Mouse (Mus musculus) kidney, embryonic 16.5 days (tissue): Measurements from ENCODE around the gene Bco2. TPM values are rescaled to one million over a fixed set of nuclear protein-coding genes. Genes with fewer than 3 reads are reported as not detected.

Experiments used
- ATAC-seq: fragments of 200-750 bp; cut with Nextera tagmentation; 2 replicates; pipeline ENCODE4 v1.8.0; 2017; ENCODE audit warnings: moderate TSS enrichment; ENCODE audit not compliant: low FRiP score, low TSS enrichment
- H3K27ac ChIP-seq: fragments of 300-500 bp; sonication (generic); 2 replicates; pipeline ENCODE4 v1.5.1; 2014; ENCODE audit warnings: low read length
- H3K27me3 ChIP-seq: fragments of 300-500 bp; sonication (generic); 2 replicates; pipeline ENCODE4 v1.6.1; 2014; ENCODE audit warnings: low read length, control low read depth, mixed read lengths; ENCODE audit not compliant: insufficient read depth
- H3K36me3 ChIP-seq: fragments of 300-500 bp; sonication (generic); 2 replicates; pipeline ENCODE4 v1.6.1; 2014; ENCODE audit warnings: low read length, control low read depth, mixed read lengths; ENCODE audit not compliant: insufficient read depth
- H3K4me1 ChIP-seq: fragments of 300-500 bp; sonication (generic); 2 replicates; pipeline ENCODE4 v1.6.1; 2014; ENCODE audit warnings: low read length, control low read depth, mixed read lengths; ENCODE audit not compliant: insufficient read depth
- H3K4me2 ChIP-seq: fragments of 300-500 bp; sonication (generic); replicated peaks from 2 replicates; pipeline ENCODE4 v1.6.1; 2014; ENCODE audit warnings: low read depth, low read length
- H3K4me3 ChIP-seq: fragments of 300-500 bp; sonication (generic); 2 replicates; pipeline ENCODE4 v1.5.1; 2014; ENCODE audit warnings: mild to moderate bottlenecking, low read length
- H3K9ac ChIP-seq: fragments of 300-500 bp; sonication (generic); replicated peaks from 2 replicates; pipeline ENCODE4 v1.6.1; 2014; ENCODE audit warnings: low read length
- H3K9me3 ChIP-seq: fragments of 300-500 bp; sonication (generic); 2 replicates; pipeline ENCODE4 v1.6.1; 2016; ENCODE audit warnings: low read length, control low read depth
- WGBS: fragments of 180-500 bp; shearing (Covaris S2); extraction: QIAGEN DNeasy Blood & Tissue Kit; methylation state at CpG from one replicate; pipeline ENCODE4 v1.1.7; 2014; 5-methylcytosine and 5-hydroxymethylcytosine counted together
- polyA plus RNA-seq: library from polyadenylated mRNA; unstranded; fragments of >200 nt; fragmentation: Nextera tagmentation; extraction: Ambion mirVana; gene quantifications from 2 replicates; pipeline ENCODE4 v1.2.1, GENCODE M21; 2015

Bco2 gene
- polyA plus RNA-seq, 1 experiment from 2014 or later = 0.24 TPM

DNA sequence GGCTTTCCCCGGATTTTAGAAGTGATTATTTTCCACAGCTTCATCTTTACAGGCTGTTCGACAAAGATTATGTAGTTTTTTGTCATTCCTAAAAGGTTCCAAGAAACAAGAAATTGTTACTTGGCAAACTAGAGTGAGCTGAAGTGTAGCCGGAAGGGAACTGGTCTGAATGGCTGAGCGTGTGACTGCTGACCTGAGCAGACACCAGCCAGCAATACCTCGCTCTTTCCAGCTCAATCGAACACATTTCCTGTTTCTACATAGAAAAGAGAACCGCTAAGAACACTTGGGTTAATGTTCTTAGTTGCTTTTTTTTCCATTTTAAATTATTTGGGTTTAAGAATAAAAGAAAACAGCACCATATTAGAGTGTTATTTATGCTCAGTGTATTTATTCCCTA is 14.8 kb downstream of the Bco2 start:
- no peaks in the 10 kb centered on the region for H3K27me3 ChIP-seq
- no peak overlapping the region for H3K9ac ChIP-seq
- no peaks in the 10 kb centered on the region for H3K36me3 ChIP-seq
- no peak overlapping the region for H3K27ac ChIP-seq
- WGBS = 64% methylated on average over 7 of the region's 7 CpGs
- no peak overlapping the region for H3K4me3 ChIP-seq
- H3K9me3 ChIP-seq = no peaks in the 10 kb centered on the region
- H3K4me1 ChIP-seq = no peaks in the 10 kb centered on the region
- H3K4me2 ChIP-seq = no peak overlapping the region
- ATAC-seq = no peak

DNA sequence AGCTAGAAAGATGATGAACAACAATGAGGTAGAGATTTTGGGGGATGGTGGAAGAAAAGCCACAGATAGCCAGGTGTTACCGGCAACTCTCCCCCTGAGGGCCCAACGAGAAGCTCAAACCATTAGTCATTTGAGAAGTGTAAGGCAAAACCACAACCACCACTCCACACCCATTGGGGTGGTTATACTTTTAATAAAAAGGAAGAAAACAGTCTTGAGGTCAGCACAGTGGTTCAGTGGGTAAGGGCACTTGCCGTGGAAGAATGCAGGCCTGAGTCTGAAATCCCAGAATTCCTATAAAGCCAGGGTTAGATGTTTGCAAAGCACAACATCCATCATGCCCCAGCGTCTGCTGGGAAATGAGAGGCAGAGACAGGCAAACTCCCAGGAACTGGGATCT is 17.7 kb downstream of the Bco2 start:
- WGBS = 54% methylated on average over 4 of the region's 4 CpGs

DNA sequence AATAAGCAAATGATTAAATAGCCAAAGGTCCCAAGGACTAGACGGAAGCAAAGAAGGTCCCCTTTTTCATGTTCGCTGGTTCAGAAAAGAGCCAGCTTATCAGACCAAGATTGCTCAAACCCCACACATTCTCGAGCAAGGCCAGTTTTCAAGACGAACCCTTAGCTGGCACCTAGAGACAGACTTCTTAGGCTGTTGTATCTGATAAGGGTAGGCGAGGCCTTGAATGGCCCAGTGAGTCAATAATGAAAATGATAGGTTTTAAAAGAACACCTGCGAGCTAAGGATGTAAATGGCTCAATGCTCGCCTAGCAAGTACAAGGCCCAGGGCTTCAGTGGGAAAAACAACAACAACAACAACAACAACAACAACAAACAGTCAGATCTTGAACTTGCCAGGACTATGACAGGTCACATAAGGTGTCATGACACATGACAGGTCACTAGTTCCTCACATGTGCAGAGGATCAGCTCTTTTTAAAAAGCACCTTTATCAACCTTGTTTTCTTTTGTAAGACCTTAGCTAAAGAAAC is 18.3 kb downstream of the Bco2 start:
- H3K4me3 ChIP-seq = no peak overlapping the region
- no peaks in the 10 kb centered on the region for H3K36me3 ChIP-seq
- no peak overlapping the region for H3K27ac ChIP-seq
- no peaks in the 10 kb centered on the region for H3K9me3 ChIP-seq
- H3K9ac ChIP-seq = no peak overlapping the region
- whole genome bisulfite sequencing = 80% methylated on average over 7 of the region's 7 CpGs
- no peak for ATAC-seq
- no peaks in the 10 kb centered on the region for H3K4me1 ChIP-seq
- H3K27me3 ChIP-seq = no peaks in the 10 kb centered on the region
- H3K4me2 ChIP-seq = no peak overlapping the region

More for the DNA sequence above, 17.7 kb downstream of the Bco2 start:
- Histone ChIP-seq H3K36me3 (no peaks in the 10 kb centered on the region), H3K27ac (no peak overlapping the region), H3K4me2 (no peak overlapping the region), H3K9ac (no peak overlapping the region), H3K27me3 (no peaks in the 10 kb centered on the region), H3K4me3 (no peak overlapping the region), H3K4me1 (no peaks in the 10 kb centered on the region), H3K9me3 (no peaks in the 10 kb centered on the region)
- no peak for ATAC-seq

DNA sequence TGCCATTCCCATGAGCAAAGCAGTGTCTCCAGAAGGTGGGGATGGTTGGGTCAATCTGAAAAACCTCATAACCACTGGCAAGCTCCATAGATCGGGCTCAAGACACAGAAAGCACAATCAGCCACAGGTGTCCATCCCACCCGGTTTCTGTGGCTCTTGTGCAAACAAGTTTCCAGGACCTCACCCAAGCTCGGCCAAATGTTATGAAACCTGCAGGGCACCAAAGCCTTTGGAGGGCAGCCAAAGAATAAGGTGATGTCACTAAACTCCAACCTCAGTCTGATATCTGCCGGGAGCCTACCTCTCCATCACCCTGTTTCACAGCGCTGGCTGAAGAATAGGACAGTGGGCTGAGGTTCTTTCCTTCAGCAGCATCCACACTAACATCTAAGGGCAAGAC is 19.1 kb downstream of the Bco2 start:
- no peaks in the 10 kb centered on the region for H3K9me3 ChIP-seq
- H3K27me3 ChIP-seq = no peaks in the 10 kb centered on the region
- H3K9ac ChIP-seq = no peak overlapping the region
- no peak overlapping the region for H3K4me3 ChIP-seq
- ATAC-seq = no peak
- 74% methylated on average over 5 of the region's 5 CpGs for WGBS
- no peaks in the 10 kb centered on the region for H3K4me1 ChIP-seq
- no peak overlapping the region for H3K27ac ChIP-seq
- no peaks in the 10 kb centered on the region for H3K36me3 ChIP-seq
- H3K4me2 ChIP-seq = no peak overlapping the region

DNA sequence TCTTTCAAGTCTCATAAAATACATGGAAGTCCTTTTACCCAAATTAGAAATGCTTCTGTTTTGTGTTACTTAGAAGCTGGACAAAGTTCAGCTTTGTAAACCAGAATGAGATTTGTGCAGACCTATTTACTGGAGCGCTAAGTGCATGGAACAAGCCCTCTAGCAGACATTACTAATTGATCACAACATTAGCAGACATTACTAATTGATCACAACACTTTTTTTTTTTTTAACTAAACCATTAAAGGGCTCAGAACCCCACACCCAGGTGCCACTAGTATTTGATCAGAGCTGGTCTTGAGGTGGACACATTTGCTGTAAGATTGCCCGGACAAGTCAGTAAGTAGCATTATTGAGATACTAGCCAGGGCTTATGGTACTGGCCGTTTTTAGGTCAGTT is 21.2 kb downstream of the Bco2 start:
- H3K4me1 ChIP-seq = no peaks in the 10 kb centered on the region
- no peak overlapping the region for H3K27ac ChIP-seq
- H3K9ac ChIP-seq = no peak overlapping the region
- no peak overlapping the region for H3K4me2 ChIP-seq
- H3K27me3 ChIP-seq = no peaks in the 10 kb centered on the region
- no peaks in the 10 kb centered on the region for H3K36me3 ChIP-seq
- no peaks in the 10 kb centered on the region for H3K9me3 ChIP-seq
- 77% methylated on average over 3 of the region's 3 CpGs for WGBS
- no peak for ATAC-seq
- H3K4me3 ChIP-seq = no peak overlapping the region

DNA sequence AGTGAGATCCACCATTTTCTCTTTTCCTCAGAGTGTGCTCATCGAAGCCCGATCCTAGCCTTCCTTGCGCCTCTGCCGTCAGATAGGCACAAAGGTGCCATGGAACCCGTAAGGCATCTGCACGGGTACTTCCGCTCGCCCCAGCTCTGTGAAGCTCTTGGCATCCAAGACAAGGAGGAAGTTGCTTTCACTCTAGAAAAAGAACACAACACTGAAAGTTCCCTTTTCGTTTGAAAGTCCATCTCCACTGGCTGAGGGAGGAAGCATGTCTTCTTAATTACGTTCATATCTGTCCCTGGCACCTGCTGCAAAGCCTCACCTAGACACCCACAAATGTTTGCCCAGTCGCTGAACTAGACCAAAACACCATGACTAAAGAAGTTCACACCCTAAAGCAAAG is 21.7 kb downstream of the Bco2 start:
- Histone ChIP-seq H3K4me1 (no peaks in the 10 kb centered on the region), H3K27ac (no peak overlapping the region), H3K36me3 (no peaks in the 10 kb centered on the region), H3K4me2 (no peak overlapping the region), H3K27me3 (no peaks in the 10 kb centered on the region), H3K4me3 (no peak overlapping the region), H3K9ac (no peak overlapping the region), H3K9me3 (no peaks in the 10 kb centered on the region)
- WGBS = 80% methylated on average over 11 of the region's 11 CpGs
- no peak for ATAC-seq

DNA sequence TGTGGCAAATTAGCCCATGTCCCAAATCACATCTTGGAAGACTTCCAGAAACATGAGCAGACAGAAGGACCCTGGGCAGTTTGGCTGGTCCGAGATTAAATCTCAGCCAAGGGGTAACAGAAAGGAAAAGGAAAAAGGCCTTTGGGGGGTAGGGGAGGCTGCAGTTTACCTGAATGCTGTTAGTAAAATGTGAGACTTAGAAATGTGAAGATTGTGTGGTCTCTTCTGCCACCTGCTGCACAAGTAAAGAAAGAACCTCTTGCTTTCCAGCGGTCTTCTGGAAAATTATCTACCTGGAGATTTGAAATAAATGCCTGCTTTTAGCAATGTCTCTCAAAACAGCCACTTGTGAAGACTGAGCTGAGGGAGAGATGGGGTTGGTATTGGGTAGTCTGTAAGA is 24.1 kb downstream of the Bco2 start:
- no peaks in the 10 kb centered on the region for H3K9me3 ChIP-seq
- H3K4me1 ChIP-seq = peaks cover 16% of the 10 kb centered on the region
- no peaks in the 10 kb centered on the region for H3K27me3 ChIP-seq
- H3K9ac ChIP-seq = 0 out of 2 replicates have a peak overlapping the region, but pooled peaks have one; percentile 8
- no peak overlapping the region for H3K4me3 ChIP-seq
- H3K27ac ChIP-seq = no peak overlapping the region
- no peak for ATAC-seq
- no peaks in the 10 kb centered on the region for H3K36me3 ChIP-seq
- 25% methylated on average over 2 of the region's 2 CpGs for WGBS
- H3K4me2 ChIP-seq = no peak overlapping the region

DNA sequence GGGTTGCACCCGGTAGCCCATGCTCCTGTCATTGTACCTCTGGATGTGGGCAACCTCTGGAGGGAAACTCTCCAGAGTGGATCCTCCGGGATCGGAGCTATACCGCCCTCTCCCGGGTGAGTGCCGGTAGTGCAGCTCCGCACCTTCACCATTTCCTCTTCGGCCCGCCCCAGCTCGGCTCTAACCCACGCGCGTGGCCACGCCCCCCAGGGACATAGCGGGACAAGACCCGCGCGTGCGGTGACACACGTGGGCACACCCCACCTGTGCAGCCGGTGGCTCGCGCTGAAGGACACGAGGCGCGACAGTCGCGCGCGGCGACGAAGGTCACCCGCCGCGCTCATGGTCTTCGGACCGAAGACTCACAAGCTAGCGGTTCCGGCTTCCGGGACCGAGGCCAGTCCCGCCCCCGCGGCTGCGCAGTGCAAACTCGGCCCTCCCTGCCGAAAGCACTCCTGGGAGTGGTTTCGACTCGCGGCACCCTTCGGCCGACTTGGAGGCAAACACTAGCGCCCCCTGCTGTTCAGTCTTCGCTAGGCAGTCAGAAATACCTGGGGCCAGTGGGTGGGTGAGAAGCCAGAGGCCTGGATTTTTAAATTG is 26.6 kb downstream of the Bco2 start, which contains the start of gene Pts:
Pts (minus strand) TSS at position 432 of the 600 bp plus-strand sequence.
- H3K4me2 ChIP-seq = peak within 1 kb of the TSS; percentile 63
- peak; percentile 99 for ATAC-seq
- peaks cover 16% of the 10 kb centered on the region for H3K4me1 ChIP-seq
- peak within 1 kb of the TSS; percentile 76 for H3K9ac ChIP-seq
- no peaks in the 10 kb centered on the region for H3K9me3 ChIP-seq
- peaks cover 3% of the 10 kb centered on the region; the same call in 1 of the 2 replicates for H3K36me3 ChIP-seq
- no peaks in the 10 kb centered on the region for H3K27me3 ChIP-seq
- H3K27ac ChIP-seq = peak within 1 kb of the TSS; percentile 63; the same call in 1 of the 2 replicates
- WGBS = under 1% methylated on average over 54 of the region's 54 CpGs
- peak within 1 kb of the TSS; percentile 77 for H3K4me3 ChIP-seq

DNA sequence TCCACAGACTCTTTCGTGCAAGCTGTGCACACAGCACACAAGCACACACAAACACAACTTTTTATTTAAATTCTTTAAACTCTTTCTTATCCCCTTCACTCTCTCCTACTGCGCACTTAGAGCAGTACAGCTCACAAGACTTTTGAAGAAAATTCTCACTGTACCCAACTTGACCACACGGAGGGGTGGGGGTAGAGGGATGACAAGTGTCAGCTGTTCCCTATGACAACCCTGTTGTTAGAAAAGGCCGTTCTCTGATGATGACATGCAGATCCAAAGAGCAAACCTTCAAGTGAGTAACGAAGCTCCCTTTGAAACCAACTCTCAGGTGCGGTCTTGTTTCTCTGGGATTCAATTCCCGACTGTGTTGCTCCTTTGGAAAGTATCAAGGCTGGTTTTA is 27.1 kb downstream of the Bco2 start:
- Histone ChIP-seq H3K27ac (no peak overlapping the region), H3K4me1 (peaks cover 16% of the 10 kb centered on the region), H3K9me3 (no peaks in the 10 kb centered on the region), H3K4me3 (peak overlapping the region; percentile 77), H3K27me3 (no peaks in the 10 kb centered on the region), H3K36me3 (peaks cover 3% of the 10 kb centered on the region; the same call in 1 of the 2 replicates), H3K4me2 (peak overlapping the region; percentile 63), H3K9ac (peak overlapping the region; percentile 76)
- no peak; the same call in 1 of the 2 replicates for ATAC-seq
- 40% methylated on average over 7 of the region's 7 CpGs for WGBS

DNA sequence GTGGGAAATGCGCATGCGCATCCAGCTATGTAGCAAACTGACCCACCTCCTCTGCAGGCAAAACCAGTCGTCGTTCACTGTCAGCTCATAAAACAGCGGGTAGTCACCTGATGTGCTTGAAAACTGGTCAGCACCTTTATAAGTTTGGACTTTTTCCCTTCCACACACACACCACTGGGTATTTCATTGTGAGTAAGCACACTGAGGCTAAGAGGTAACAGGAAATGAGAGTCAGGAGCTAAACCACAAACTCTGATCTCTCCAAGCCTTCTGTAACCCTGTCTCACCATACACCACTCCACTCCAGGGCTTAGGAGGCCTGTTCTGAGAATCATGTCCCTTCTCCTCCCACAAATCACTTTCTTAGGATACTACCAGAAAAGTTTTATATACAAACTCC is 29.4 kb downstream of the Bco2 start:
- Histone ChIP-seq H3K36me3 (peaks cover 3% of the 10 kb centered on the region; the same call in 1 of the 2 replicates), H3K4me1 (peaks cover 16% of the 10 kb centered on the region), H3K4me2 (no peak overlapping the region), H3K27me3 (no peaks in the 10 kb centered on the region), H3K4me3 (no peak overlapping the region), H3K9me3 (no peaks in the 10 kb centered on the region), H3K27ac (no peak overlapping the region), H3K9ac (no peak overlapping the region)
- ATAC-seq = no peak
- WGBS = 69% methylated on average over 5 of the region's 5 CpGs
